Mouse (Mus musculus) limb, embryonic 14.5 days (tissue): ENCODE data around the gene Abcc4. TPM values are rescaled to one million over a fixed set of nuclear protein-coding genes. Genes with fewer than 3 reads are reported as not detected.
A peak's percentile ranks its signal among the peaks of the same experiment; 100 is the strongest.

ENCODE experiments used
- ATAC-seq: fragments of 200-750 bp; cut with Nextera tagmentation; 2 replicates; pipeline ENCODE4 v1.8.0; 2017; ENCODE audit warnings: low read depth, moderate number of reproducible peaks, moderate TSS enrichment; ENCODE audit not compliant: low FRiP score
- DNase-seq: peaks from one replicate; pipeline ENCODE4 v3.0.0-alpha.2; 2015; ENCODE audit warnings: low spot score
- H3K27ac ChIP-seq: fragments of 300-500 bp; sonication (generic); replicated peaks from 2 replicates; pipeline ENCODE4 v1.5.1; 2014; ENCODE audit warnings: low read depth, mild to moderate bottlenecking, low read length, moderate library complexity, mixed read lengths
- H3K27me3 ChIP-seq: fragments of 300-500 bp; sonication (generic); 2 replicates; pipeline ENCODE4 v1.6.1; 2014; ENCODE audit warnings: low read length, mixed read lengths; ENCODE audit not compliant: control insufficient read depth, insufficient read depth
- H3K36me3 ChIP-seq: fragments of 300-500 bp; sonication (generic); 2 replicates; pipeline ENCODE4 v1.6.1; 2014; ENCODE audit warnings: mild to moderate bottlenecking, low read length, moderate library complexity, mixed read lengths; ENCODE audit not compliant: control insufficient read depth, insufficient read depth
- H3K4me1 ChIP-seq: fragments of 300-500 bp; sonication (generic); 2 replicates; pipeline ENCODE4 v1.6.1; 2014; ENCODE audit warnings: antibody characterized with exemption, low read length, mixed read lengths; ENCODE audit not compliant: control insufficient read depth, insufficient read depth
- H3K4me2 ChIP-seq: fragments of 300-500 bp; sonication (generic); replicated peaks from 2 replicates; pipeline ENCODE4 v1.6.1; 2014; ENCODE audit warnings: low read depth, mild to moderate bottlenecking, low read length, moderate library complexity; ENCODE audit not compliant: severe bottlenecking
- H3K4me3 ChIP-seq: fragments of 300-500 bp; sonication (generic); replicated peaks from 2 replicates; pipeline ENCODE4 v1.5.1; 2014; ENCODE audit warnings: low read length
- H3K9ac ChIP-seq: fragments of 300-500 bp; sonication (generic); 2 replicates; pipeline ENCODE4 v1.6.1; 2014; ENCODE audit warnings: mild to moderate bottlenecking, low read depth, low read length, moderate library complexity; ENCODE audit not compliant: severe bottlenecking
- H3K9me3 ChIP-seq: fragments of 300-500 bp; sonication (generic); 2 replicates; pipeline ENCODE4 v1.6.1; 2016; ENCODE audit warnings: low read length; ENCODE audit not compliant: control insufficient read depth
- POLR2A ChIP-seq: fragments of 200-500 bp; IDR thresholded peaks from 2 replicates; pipeline ENCODE4 v1.8.0; 2012; ENCODE audit warnings: inconsistent platforms, mild to moderate bottlenecking, moderate library complexity, borderline replicate concordance; ENCODE audit not compliant: insufficient read depth, insufficient read length; ENCODE audit errors: extremely low read depth
- WGBS: fragments of 180-500 bp; shearing (Covaris S2); extraction: QIAGEN DNeasy Blood & Tissue Kit; methylation state at CpG from one replicate; pipeline ENCODE4 v1.1.7; 2014; 5-methylcytosine and 5-hydroxymethylcytosine counted together
- polyA plus RNA-seq, 2 experiments: library from polyadenylated mRNA; depleted of rRNA in 1 of 2; stranded (reverse) in 1 of 2; unstranded in 1 of 2; fragments of >200 nt; fragmentation: Nextera tagmentation in 1 of 2; extraction: Ambion mirVana in 1 of 2; gene quantifications; 2 replicates each; pipeline versions ENCODE4 v1.2.1 to v1.2.3; 2012 to 2014

Abcc4 gene
- polyA plus RNA-seq, 2 experiments, result 1.3 to 2.1 TPM

DNA sequence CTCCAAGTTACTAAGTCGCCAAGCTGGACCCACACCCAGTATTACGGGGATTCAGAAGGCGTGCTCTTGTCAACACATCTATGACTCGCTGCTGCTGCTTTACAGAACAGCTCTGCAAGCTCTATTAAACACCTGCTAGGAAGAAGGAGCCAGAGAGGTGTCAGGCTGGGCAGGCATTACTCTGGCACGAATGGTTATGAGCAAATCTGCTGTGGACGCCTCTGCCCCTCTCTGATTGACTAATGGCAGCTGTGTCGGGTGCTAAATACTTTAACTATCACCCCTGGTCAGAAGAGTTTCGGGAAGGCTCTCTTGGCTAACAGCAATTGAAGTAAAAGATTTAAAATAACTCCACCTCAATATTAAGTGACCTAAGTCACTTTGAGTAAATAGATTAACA lies 142.4 kb downstream of the Abcc4 start:
- 77% methylated on average over 8 of the region's 8 CpGs for WGBS
- no peak overlapping the region for H3K4me2 ChIP-seq
- no peak for TF ChIP-seq POLR2A

DNA sequence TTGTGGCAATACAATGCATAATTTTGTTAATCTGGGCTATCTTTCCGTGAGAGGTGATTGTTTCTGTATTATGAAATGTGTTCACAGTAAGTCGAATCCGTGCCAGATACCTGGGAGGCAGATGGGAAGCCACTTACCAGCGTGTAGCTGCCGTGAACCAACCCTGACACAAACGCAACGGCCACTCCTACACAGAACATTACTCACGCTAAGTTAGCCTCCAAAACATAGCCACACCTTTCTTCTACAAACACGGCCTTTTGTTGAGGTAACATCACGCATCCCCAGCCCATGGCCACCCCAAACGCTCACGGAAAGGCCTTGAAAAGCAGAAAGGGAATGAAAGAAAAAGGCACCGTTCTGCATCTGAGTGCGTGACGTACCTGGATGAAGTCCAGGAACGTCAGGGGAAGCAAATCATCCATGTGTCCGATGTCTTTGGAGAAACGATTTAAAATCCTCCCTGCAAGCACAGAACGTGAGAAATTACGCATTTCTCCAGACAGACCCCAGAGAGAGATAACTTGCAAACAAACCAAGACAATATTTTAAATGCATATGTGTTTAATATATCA lies 153.0 kb downstream of the Abcc4 start:
- no peak overlapping the region for H3K4me2 ChIP-seq
- no peak overlapping the region for H3K9ac ChIP-seq
- no peak overlapping the region for H3K4me3 ChIP-seq
- no peak for TF ChIP-seq POLR2A
- ATAC-seq (no peak), DNase-seq (no peak)
- no peak overlapping the region for H3K27ac ChIP-seq
- no peaks in the 10 kb centered on the region for H3K27me3 ChIP-seq
- H3K9me3 ChIP-seq, result no peaks in the 10 kb centered on the region
- peaks cover 3% of the 10 kb centered on the region; the same call in 1 of the 2 replicates for H3K4me1 ChIP-seq
- H3K36me3 ChIP-seq, result no peaks in the 10 kb centered on the region
- 86% methylated on average over 20 of the region's 20 CpGs for WGBS

More for the DNA sequence above, 142.4 kb downstream of the Abcc4 start:
- Histone ChIP-seq H3K4me3 (no peak overlapping the region), H3K27ac (no peak overlapping the region), H3K9me3 (no peaks in the 10 kb centered on the region), H3K4me1 (peaks cover 9% of the 10 kb centered on the region; the same call in 1 of the 2 replicates), H3K9ac (no peak overlapping the region), H3K36me3 (no peaks in the 10 kb centered on the region), H3K27me3 (no peaks in the 10 kb centered on the region)
- no peak for DNase-seq
- no peak for ATAC-seq

DNA sequence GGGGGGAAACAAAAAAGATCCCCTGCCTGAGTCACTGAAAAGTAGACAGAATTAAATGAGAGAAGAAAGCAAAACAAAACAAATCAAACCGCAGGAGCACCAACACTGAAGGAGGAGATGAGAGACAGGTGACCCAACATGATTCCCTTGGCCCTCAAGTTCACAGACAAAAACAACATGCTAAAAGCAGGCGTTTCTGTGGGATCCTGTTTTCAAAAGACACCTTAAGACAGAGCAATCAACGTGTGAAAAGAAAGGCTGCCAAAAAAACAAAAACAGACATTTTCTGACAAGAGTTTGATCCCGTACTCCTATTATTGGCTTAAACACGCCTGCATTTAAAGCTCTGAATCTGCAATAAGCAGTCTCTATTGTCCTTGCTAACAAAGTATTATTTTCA lies 153.6 kb downstream of the Abcc4 start:
- H3K36me3 ChIP-seq, result no peaks in the 10 kb centered on the region
- H3K4me1 ChIP-seq, result peaks cover 3% of the 10 kb centered on the region; the same call in 1 of the 2 replicates
- TF ChIP-seq POLR2A, result no peak
- 0 out of 2 replicates have a peak overlapping the region, but pooled peaks have one; percentile 22 for H3K9ac ChIP-seq
- ATAC-seq (no peak), DNase-seq (no peak)
- H3K4me3 ChIP-seq, result peak overlapping the region; percentile 27; the same call in 1 of the 2 replicates
- H3K27ac ChIP-seq, result no peak overlapping the region
- no peak overlapping the region; the same call in 1 of the 2 replicates for H3K4me2 ChIP-seq
- 74% methylated on average over 5 of the region's 5 CpGs for WGBS
- H3K9me3 ChIP-seq, result no peaks in the 10 kb centered on the region
- no peaks in the 10 kb centered on the region for H3K27me3 ChIP-seq

DNA sequence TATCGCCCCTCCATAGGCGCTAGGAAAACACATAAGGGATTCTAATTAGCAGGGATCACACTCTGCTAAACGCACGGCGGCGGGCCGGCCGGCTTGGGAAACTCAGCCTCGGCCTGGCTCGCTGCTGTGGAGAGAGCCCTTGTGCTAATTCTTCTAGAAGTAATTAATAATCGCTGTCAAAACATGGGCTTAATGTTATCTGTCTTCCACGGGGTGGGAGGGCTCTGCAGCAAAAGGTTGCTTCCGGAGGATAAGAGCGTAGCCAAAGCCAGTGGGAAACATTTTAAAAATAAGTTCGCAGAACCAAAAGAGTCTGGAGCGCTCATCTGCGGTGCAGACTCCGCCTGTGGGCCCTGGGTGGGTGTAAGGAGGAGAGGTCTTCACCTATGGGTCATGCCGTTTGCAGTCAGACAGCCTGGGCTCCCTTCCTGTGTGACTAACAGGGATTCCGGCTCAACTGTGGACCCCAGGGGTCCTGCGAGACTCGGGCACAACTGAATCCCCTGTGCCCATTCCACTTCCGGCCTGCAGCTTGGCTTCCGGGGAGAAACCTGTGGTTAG lies 154.2 kb downstream of the Abcc4 start:
- 18% methylated on average over 24 of the region's 24 CpGs for WGBS
- peak overlapping the region; percentile 27 for H3K4me3 ChIP-seq

DNA sequence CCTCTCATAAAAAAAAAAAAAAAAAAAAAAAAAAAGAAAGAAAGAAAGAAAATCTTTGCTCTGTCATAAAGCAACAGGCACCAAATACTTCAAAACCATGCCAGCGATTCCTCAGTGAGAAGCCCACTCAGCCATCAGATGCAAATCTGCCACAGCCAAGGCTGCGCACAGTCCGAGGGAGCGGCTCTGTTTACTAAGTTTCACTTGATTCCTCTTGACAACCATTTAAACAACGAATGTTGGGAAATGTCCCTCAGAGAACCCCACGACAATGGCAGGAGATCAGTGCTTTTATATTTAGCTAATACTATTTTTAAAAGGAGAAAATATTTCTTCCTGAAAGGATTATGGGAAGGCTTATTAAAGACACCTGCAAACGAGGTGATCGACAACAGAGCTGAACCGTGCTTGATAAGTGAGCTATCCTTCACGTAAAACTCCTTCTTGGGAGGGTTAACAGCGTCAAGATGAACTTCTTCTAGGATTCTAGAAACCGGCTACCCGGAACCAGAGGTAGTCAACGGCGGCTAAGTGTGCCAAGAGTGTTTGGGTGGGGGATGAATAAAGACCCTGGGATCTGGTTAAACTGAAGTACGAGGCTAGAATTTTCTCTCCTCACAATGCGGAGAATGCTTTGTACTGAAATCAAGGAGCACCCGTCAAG lies 154.8 kb downstream of the Abcc4 start:
- Histone ChIP-seq H3K9ac (peak overlapping the region; percentile 22; the same call in 1 of the 2 replicates), H3K9me3 (no peaks in the 10 kb centered on the region), H3K36me3 (no peaks in the 10 kb centered on the region), H3K4me2 (peak overlapping the region; percentile 51), H3K27ac (no peak overlapping the region), H3K27me3 (no peaks in the 10 kb centered on the region), H3K4me1 (peaks cover 3% of the 10 kb centered on the region; the same call in 1 of the 2 replicates), H3K4me3 (peak overlapping the region; percentile 27)
- DNase-seq (no peak), ATAC-seq (no peak)
- TF ChIP-seq POLR2A, result no peak
- 33% methylated on average over 18 of the region's 18 CpGs for WGBS

More for the DNA sequence above, 154.2 kb downstream of the Abcc4 start:
- Histone ChIP-seq H3K27me3 (no peaks in the 10 kb centered on the region), H3K9ac (peak overlapping the region; percentile 22; the same call in 1 of the 2 replicates), H3K9me3 (no peaks in the 10 kb centered on the region), H3K4me2 (peak overlapping the region; percentile 51), H3K27ac (no peak overlapping the region), H3K4me1 (peaks cover 3% of the 10 kb centered on the region; the same call in 1 of the 2 replicates), H3K36me3 (no peaks in the 10 kb centered on the region)
- no peak for ATAC-seq
- no peak for TF ChIP-seq POLR2A
- no peak for DNase-seq
